Mouse (Mus musculus): ENCODE measurements around the gene Map3k10.

- no peak for TF ChIP-seq CTCF (conservative IDR thresholded peaks at IDR 0.05; ENCODE audit: low read length)
- TF ChIP-seq NANOG (IDR thresholded peaks at IDR 0.05; ENCODE audit: borderline replicate concordance, low read length) = no peak
- TF ChIP-seq POU5F1 (IDR thresholded peaks at IDR 0.05; ENCODE audit: borderline replicate concordance, low read length) = no peak
Observed at GRCm38 (mm10) chr7:27621028-27621427, 53.4 kb downstream of the Map3k10 start.

Data from E14TG2a.4 (cell line).